Mouse (Mus musculus) hindbrain, embryonic 11.5 days (tissue): ENCODE data around the gene Raet1e. TPM values are rescaled to one million over a fixed set of nuclear protein-coding genes. Genes with fewer than 3 reads are reported as not detected.
"Not testable (repeated sequence)": the region's sequence is repeated elsewhere in the genome, so short reads cannot be mapped to it uniquely, and the experiment has no call there.

Source experiments
- ATAC-seq: fragments of 200-750 bp; cut with Nextera tagmentation; 2 replicates; pipeline ENCODE4 v1.8.0; 2017; ENCODE audit warnings: mild to moderate bottlenecking, moderate TSS enrichment, moderate library complexity; ENCODE audit not compliant: low FRiP score
- DNase-seq: peaks from one replicate; pipeline ENCODE4 v3.0.0-alpha.2; 2015; ENCODE audit warnings: low spot score
- H3K27ac ChIP-seq: fragments of 300-500 bp; sonication (generic); 2 replicates; pipeline ENCODE4 v1.5.1; 2014; ENCODE audit warnings: mild to moderate bottlenecking, low read depth, low read length
- H3K27me3 ChIP-seq: fragments of 300-500 bp; sonication (generic); 2 replicates; pipeline ENCODE4 v1.6.1; 2014; ENCODE audit warnings: mild to moderate bottlenecking, low read length, moderate library complexity, mixed read lengths; ENCODE audit not compliant: control insufficient read depth, insufficient read depth
- H3K36me3 ChIP-seq: fragments of 300-500 bp; sonication (generic); 2 replicates; pipeline ENCODE4 v1.6.1; 2014; ENCODE audit warnings: mild to moderate bottlenecking, low read length, moderate library complexity, mixed read lengths; ENCODE audit not compliant: control insufficient read depth, insufficient read depth
- H3K4me1 ChIP-seq: fragments of 300-500 bp; sonication (generic); replicated peaks from 2 replicates; pipeline ENCODE4 v1.6.1; 2014; ENCODE audit warnings: low read length, mixed read lengths; ENCODE audit not compliant: control insufficient read depth, insufficient read depth
- H3K4me2 ChIP-seq: fragments of 300-500 bp; sonication (generic); replicated peaks from 2 replicates; pipeline ENCODE4 v1.6.1; 2014; ENCODE audit warnings: mild to moderate bottlenecking, low read depth, low read length
- H3K4me3 ChIP-seq: fragments of 300-500 bp; sonication (generic); 2 replicates; pipeline ENCODE4 v1.5.1; 2014; ENCODE audit warnings: low read depth, low read length
- H3K9ac ChIP-seq: fragments of 300-500 bp; sonication (generic); 2 replicates; pipeline ENCODE4 v1.6.1; 2014; ENCODE audit warnings: low read depth, low read length
- H3K9me3 ChIP-seq: fragments of 300-500 bp; sonication (generic); 2 replicates; pipeline ENCODE4 v1.6.1; 2016; ENCODE audit warnings: low read length; ENCODE audit not compliant: control insufficient read depth
- WGBS: fragments of 180-500 bp; shearing (Covaris S2); extraction: QIAGEN DNeasy Blood & Tissue Kit; methylation state at CpG from one replicate; pipeline ENCODE4 v1.1.7; 2014; 5-methylcytosine and 5-hydroxymethylcytosine counted together
- polyA plus RNA-seq: library from polyadenylated mRNA; unstranded; fragments of >200 nt; fragmentation: Nextera tagmentation; extraction: Ambion mirVana; gene quantifications from 2 replicates; pipeline ENCODE4 v1.2.1, GENCODE M21; 2014

The Raet1e gene
- polyA plus RNA-seq, 1 experiment from 2014 or later = 11.7 TPM

DNA sequence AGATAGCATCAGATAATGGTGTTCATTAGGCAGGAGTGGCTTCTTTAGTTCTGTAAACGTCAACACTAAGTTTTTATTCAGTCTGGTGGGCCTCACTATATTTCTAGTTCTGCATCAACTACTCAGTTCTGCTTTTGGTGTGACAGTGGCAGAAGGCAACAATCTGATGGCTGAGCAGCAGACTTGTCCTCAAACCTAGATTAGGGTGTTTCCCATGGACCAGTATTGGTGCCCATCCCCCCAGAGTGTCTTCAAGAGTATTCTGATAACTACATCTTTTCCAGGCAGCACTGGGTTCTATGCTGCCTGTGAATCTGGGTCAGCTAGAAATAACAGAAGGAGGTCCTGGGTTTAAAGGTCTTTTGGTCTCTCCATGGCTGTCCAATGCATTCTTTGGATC is 149.9 kb downstream of the Raet1e start:
- Histone ChIP-seq H3K4me1 (no peaks in the 10 kb centered on the region), H3K9me3 (no peaks in the 10 kb centered on the region), H3K4me2 (no peak overlapping the region), H3K27ac (no peak overlapping the region), H3K9ac (no peak overlapping the region), H3K36me3 (no peaks in the 10 kb centered on the region), H3K4me3 (no peak overlapping the region), H3K27me3 (no peaks in the 10 kb centered on the region)
- 85% methylated on average over 1 of the region's 1 CpGs for WGBS
- DNase-seq = no peak
- no peak for ATAC-seq

GRCm38 (mm10) chr10:22322858-22323257 is 164.5 kb downstream of the Raet1e start:
- 94% methylated on average over 2 of the region's 2 CpGs for WGBS
- Histone ChIP-seq H3K27ac (no peak overlapping the region), H3K4me2 (no peak overlapping the region), H3K9ac (no peak overlapping the region), H3K27me3 (no peaks in the 10 kb centered on the region), H3K36me3 (no peaks in the 10 kb centered on the region), H3K9me3 (no peaks in the 10 kb centered on the region), H3K4me1 (no peaks in the 10 kb centered on the region), H3K4me3 (no peak overlapping the region)
- ATAC-seq = no peak
- DNase-seq = no peak

DNA sequence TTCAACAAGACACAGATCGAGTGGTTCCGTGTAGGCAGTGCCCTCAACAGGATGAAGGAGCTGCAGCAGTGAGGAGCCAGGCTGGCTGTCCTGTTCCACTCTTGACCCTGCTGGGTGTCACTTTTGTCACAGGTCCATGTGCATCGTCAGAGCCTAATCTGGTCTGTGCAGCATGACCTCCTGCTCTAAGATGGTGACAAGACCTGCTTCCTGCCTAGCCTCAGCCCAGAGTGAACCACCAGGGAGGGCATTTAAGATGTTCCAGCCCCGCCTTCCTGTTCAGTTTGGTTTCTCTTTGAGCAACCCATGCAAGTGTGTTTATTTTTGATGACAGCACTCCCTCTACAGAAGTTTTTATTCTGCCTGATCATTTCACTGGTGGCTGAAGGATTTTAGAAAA is 187.4 kb downstream of the Raet1e start:
- not testable (repeated sequence) for H3K9me3 ChIP-seq, H3K4me2 ChIP-seq, H3K27me3 ChIP-seq, H3K27ac ChIP-seq, H3K4me1 ChIP-seq, H3K4me3 ChIP-seq, H3K9ac ChIP-seq, ATAC-seq, H3K36me3 ChIP-seq, DNase-seq
- WGBS = 80% methylated on average over 4 of the region's 4 CpGs

- H3K4me2 ChIP-seq, H3K27me3 ChIP-seq, H3K9me3 ChIP-seq, H3K4me3 ChIP-seq, H3K9ac ChIP-seq, H3K36me3 ChIP-seq, ATAC-seq, H3K27ac ChIP-seq, DNase-seq, H3K4me1 ChIP-seq: not testable (repeated sequence)
- 74% methylated on average over 5 of the region's 6 CpGs for WGBS
Observed at GRCm38 (mm10) chr10:22353548-22354195, 195.3 kb downstream of the Raet1e start.

DNA sequence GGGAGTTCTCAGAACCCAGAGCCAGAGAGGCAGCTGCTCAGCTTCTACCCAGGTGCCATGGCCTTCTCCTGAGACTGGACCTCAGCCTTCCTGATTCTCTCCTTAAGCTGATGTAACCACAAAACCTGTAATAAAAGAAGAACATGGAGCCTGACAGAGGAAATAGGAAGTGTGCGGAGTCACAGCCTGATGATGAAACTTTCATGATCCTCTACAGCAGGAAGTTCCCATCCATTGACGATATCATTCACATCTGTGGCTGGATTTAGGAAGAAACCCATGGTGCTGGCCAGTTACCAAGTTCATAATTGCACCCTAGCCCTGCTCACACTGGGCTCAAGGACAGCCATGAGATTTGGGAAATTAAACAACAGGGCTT is 195.8 kb downstream of the Raet1e start:
- H3K36me3 ChIP-seq, H3K9me3 ChIP-seq, DNase-seq, H3K27me3 ChIP-seq, H3K9ac ChIP-seq, H3K4me1 ChIP-seq, H3K4me2 ChIP-seq, ATAC-seq, H3K4me3 ChIP-seq, H3K27ac ChIP-seq: not testable (repeated sequence)
- 91% methylated on average over 2 of the region's 2 CpGs for WGBS

DNA sequence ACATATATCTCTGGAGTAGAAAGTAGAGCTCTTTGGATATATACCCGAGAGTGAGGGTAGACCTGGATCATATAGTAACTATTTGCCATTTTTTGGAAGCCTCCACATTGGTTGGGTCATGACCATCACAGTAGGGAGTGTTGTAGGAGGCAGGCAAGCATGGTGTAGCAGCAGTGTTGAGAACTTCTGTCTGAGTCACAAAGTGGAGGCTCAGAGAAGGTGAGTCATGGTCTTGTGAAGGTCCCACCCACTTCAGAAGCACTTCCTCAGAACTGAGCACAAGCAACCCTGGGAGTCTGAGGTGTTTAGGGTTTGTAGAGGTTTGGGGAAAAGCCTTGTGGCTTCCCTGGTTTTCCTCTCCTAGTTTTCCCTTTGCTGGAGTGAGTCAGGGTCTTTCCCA is 199.0 kb downstream of the Raet1e start:
- not testable (repeated sequence) for H3K9ac ChIP-seq, DNase-seq, H3K4me3 ChIP-seq, ATAC-seq, H3K27ac ChIP-seq, H3K27me3 ChIP-seq, H3K4me2 ChIP-seq, H3K36me3 ChIP-seq, H3K4me1 ChIP-seq, H3K9me3 ChIP-seq
- 86% methylated on average over 1 of the region's 1 CpGs for WGBS

- not testable (repeated sequence) for H3K27ac ChIP-seq, H3K9ac ChIP-seq, H3K4me3 ChIP-seq, H3K4me2 ChIP-seq, DNase-seq, ATAC-seq, H3K36me3 ChIP-seq, H3K4me1 ChIP-seq, H3K27me3 ChIP-seq, H3K9me3 ChIP-seq
- 78% methylated on average over 3 of the region's 3 CpGs for WGBS
Observed at GRCm38 (mm10) chr10:22360252-22360651, 201.9 kb downstream of the Raet1e start, which contains the start of gene Raet1d. Raet1d (plus strand) TSS chr10:22360552.

DNA sequence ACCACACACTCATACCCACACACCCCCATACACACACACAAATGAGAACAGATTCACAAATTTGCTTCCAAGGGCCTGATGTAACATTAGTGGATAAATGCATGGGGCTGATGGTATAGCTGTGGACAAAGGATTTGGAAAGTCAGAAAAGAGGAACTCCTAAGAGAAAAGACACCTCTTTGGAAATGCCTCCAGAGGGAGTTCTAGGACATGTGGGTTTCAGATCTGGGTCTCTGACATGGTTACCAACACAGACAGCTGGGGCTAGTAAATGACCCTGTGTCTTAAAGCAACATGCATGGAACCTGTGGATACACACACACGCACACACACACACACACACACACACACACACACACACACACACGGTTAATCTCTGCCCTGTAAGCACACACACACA is 202.6 kb downstream of the Raet1e start:
- H3K4me1 ChIP-seq, H3K4me3 ChIP-seq, ATAC-seq, H3K36me3 ChIP-seq, H3K4me2 ChIP-seq, H3K9ac ChIP-seq, H3K27ac ChIP-seq, H3K27me3 ChIP-seq, H3K9me3 ChIP-seq, DNase-seq: not testable (repeated sequence)
- 41% methylated on average over 2 of the region's 2 CpGs for WGBS
